Mouse (Mus musculus): ENCODE data around the gene C2. TPM values are rescaled to one million over a fixed set of nuclear protein-coding genes. Genes with fewer than 3 reads are reported as not detected.
"Not testable (repeated sequence)": the region's sequence is repeated elsewhere in the genome, so short reads cannot be mapped to it uniquely, and the experiment has no call there.

Gene C2
- polyA plus RNA-seq, 1 experiment: 31.1 TPM

- 96% methylated on average over 13 of the region's 13 CpGs for WGBS
- DNase-seq (ENCODE audit: low read depth, low spot score): no peak
These were observed 53.2 kb downstream of the C2 start for GRCm38 (mm10) chr17:34844884-34845283.

DNA sequence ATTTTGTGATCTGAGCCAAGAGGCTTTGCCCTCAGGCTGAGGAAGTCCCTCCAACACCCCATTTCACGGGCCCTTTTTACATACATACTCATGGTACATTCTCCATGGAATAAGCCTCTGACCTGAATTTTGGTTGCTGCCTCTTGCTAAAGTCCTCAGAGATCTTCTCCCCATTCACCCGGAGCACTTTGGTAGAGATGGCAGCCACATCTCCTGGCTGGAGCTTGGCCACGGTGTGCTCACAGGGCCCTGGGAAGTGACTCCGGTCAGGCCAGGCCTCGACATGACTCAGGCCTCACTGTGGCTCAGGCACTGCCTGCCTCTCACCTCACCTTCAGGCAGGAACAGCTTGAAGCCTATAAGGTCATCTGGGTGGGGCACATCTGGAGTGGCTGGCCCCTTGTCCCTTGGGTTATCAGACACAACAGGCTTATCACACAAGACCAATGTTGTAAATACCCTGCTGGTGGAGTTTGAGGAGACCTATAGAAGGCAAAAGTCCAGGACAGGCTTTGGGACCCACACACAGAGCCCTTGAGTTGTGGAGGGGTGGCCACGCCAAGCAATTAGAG, 57.2 kb downstream of the C2 start:
- whole genome bisulfite sequencing: 77% methylated on average over 6 of the region's 6 CpGs
- DNase-seq (ENCODE audit: low read depth, low spot score): no peak

DNA sequence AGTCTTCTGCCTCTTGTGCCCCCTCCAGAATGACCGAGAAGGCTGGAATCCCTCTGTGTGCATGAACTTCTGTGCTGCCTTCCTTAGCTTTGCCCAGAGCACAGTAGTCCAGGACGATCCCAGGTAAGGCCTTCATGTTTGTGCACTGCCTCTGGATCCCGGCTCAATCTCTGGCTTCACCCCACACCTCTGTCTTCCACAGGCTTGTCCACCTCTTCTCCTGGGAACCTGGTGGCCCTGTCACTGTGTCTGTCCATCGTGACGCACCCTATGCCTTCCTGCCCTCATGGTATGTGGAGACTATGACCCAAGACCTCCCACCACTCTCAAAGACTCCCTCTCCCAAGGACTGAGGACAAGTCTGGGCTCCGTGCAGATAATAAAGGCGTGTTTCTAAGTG, 59.3 kb downstream of the C2 start:
- no peak for DNase-seq (ENCODE audit: low read depth, low spot score)
- WGBS: 90% methylated on average over 7 of the region's 7 CpGs

- no peak for DNase-seq (ENCODE audit: low read depth, low spot score)
- 25% methylated on average over 43 of the region's 43 CpGs for WGBS
These were observed 60.4 kb downstream of the C2 start for GRCm38 (mm10) chr17:34837464-34838324.

DNA sequence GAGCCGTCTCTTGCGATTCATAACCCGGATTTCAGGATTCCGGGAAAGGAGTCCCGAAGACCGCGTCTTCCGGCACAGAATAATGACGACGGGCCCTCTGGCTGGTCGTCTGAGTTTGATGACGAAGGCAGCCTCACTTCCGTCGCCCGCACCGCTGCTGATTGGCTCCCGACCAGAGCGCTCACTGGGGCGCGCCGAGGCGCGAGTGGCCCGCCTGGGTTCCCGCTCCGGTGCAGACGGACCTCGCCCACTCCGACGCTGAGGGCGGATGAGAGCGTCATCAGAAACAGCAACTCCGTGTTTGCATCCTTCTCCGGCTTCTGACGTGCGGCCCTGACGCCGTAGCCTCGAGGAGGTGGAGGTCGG, 61.2 kb downstream of the C2 start, which contains the start of the genes Stk19 and Dxo:
Stk19 (minus strand) TSS at position 90 of the 366 bp plus-strand sequence.
Dxo (plus strand) TSS at position 164 of the 366 bp plus-strand sequence.
- DNase-seq (ENCODE audit: low read depth, low spot score): peak; percentile 76

DNA sequence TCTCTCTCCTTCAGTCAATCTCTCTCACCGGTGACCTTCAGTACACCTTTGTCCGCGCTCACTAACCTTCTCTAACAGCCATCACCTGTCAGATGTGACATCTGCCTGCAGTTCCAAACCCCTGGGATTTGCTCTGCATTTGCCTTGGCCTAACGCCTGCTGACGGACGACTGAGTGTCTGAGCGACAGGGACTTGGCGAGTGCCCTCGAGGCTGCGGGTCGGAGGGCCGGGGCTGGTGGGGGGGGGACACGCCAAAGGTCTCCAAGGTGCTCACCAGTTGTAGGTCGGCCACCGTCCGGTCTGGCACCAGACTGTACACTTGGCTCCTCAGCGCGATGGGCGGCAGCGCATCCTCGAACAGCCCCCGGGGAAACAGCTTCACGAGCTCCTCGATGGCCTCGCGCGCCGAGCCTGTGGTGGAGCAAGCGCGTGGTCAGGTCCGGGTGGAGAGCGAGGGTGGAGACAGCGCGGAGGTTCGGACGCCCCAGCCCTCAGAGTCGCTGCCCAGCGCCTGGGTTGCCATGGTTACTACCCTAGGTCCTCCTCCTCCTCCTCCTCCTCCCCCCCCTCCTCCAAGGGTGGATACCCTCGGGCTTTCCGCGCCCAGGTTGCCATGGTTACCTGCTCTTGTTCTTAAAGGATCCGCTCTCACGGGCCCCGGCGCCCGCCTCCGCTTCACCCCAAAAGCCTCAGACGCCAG, 61.8 kb downstream of the C2 start:
- WGBS: 3% methylated on average over 48 of the region's 48 CpGs

More for the DNA sequence above, 61.2 kb downstream of the C2 start, which contains the start of the genes Stk19 and Dxo:
- whole genome bisulfite sequencing: under 1% methylated on average over 40 of the region's 40 CpGs

DNA sequence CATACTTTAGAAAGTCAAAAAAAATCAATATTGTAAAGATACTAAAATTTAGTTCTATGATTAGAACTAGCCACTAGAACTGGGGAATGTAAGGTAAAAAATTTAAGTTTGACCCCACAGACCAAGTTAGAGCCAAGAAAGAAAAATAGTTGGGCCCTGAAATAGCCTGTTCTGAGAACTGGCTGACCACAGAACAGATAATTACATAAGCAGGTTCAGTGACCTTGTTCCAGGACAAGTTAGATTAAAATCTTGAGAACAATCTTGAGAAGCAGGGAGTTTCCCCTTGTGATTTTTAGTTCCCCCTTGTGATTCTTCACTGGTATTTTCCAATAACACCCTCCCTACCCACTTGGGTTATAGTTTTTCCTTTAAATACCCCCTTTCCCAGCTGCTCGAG, 67.3 kb downstream of the C2 start:
- WGBS: 93% methylated on average over 1 of the region's 1 CpGs
- DNase-seq (ENCODE audit: low read depth, low spot score): not testable (repeated sequence)

More for the DNA sequence above, 61.8 kb downstream of the C2 start:
- DNase-seq (ENCODE audit: low read depth, low spot score): no peak

DNA sequence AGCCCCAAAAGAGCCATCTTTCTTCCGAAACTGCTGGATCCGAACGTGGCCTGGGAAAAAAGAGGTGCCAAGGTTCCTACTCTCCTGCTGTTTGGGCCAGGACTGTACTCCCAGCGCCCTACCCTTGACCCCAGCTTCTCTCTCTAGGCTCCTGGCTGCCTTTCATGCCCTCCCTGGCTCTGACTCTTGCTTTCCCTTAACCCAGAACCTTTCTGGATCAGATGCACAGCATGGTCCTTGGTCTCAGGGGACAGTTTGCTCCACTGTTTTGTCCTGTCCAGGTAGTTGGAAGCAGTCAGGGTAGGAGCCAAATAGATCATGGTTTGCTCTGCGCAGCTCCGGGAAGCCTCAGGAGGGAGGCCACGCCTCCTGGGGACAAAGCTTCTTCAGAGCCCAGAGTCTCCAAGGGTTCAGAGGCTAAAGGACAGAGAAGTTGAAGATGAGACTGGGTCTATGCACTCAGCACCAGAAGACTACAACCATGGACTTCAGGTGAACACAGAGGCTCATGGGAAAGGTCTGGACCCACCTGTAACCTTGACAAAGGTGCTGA, 83.2 kb downstream of the C2 start:
- no peak for DNase-seq (ENCODE audit: low read depth, low spot score)
- 73% methylated on average over 7 of the region's 7 CpGs for WGBS

DNA sequence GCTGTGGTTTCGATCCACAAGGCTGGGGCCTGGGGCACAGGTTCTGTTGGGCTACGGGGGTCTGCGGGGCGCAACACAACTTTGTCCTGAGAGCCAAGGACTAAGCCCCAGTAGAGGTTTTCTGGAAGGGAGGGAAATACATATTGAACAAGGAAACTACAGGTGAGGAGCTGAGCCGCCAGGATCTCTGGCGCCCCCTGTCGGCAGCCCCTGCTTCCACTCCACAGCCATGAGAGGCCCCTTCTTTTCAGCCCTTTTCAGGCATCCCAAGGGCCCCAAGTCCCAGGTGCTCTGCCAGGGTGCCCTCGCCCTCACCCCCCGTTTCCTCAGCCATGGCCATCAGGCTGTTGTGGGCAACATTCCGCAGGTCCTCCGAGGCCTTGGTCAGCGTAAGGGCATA, 84.3 kb downstream of the C2 start:
- not testable (repeated sequence) for DNase-seq (ENCODE audit: low read depth, low spot score)

More for the DNA sequence above, 84.3 kb downstream of the C2 start:
- WGBS: 65% methylated on average over 12 of the region's 12 CpGs

Other genes starting within 250 kb of the C2 start
- 11.0 and 13.3 TPM in 2 replicates for gene Tnxb, start 227.7 kb downstream of the C2 start, polyA plus RNA-seq (2012; rRNA removed)
- gene C4b, start 154.4 kb downstream of the C2 start, polyA plus RNA-seq (2012; rRNA removed): 32.9 and 44.2 TPM in 2 replicates
- gene Cyp21a1, start 93.7 kb downstream of the C2 start, polyA plus RNA-seq (2012; rRNA removed): 0.05 TPM in 1 of 2 replicates, not detected in the other
- 49.5 and 57.9 TPM in 2 replicates for gene Stk19, start 61.3 kb downstream of the C2 start, polyA plus RNA-seq (2012; rRNA removed)
- gene Dxo, start 61.2 kb downstream of the C2 start, polyA plus RNA-seq (2012; rRNA removed): 75.2 and 76.4 TPM in 2 replicates
- 61.1 and 89.6 TPM in 2 replicates for gene Skiv2l, start 48.1 kb downstream of the C2 start, polyA plus RNA-seq (2012; rRNA removed)
- gene Nelfe, start 47.9 kb downstream of the C2 start, polyA plus RNA-seq (2012; rRNA removed): 31.2 and 33.8 TPM in 2 replicates
- gene Cfb, start 35.7 kb downstream of the C2 start, polyA plus RNA-seq (2012; rRNA removed): 64.4 and 94.3 TPM in 2 replicates
- 4.7 and 5.8 TPM in 2 replicates for gene Zbtb12, start 18.8 kb downstream of the C2 start, polyA plus RNA-seq (2012; rRNA removed)
- gene Gm20547, start 16.2 kb downstream of the C2 start, polyA plus RNA-seq (2012; rRNA removed): not detected in 2 replicates
- gene Ehmt2, start 204 bp upstream of the C2 start, polyA plus RNA-seq (2012; rRNA removed): 151 and 185 TPM in 2 replicates
- gene Slc44a4, start 16.2 kb upstream of the C2 start, polyA plus RNA-seq (2012; rRNA removed): 180 and 226 TPM in 2 replicates
- 64.9 and 118 TPM in 2 replicates for gene Neu1, start 33.0 kb upstream of the C2 start, polyA plus RNA-seq (2012; rRNA removed)
- gene Hspa1b, start 61.0 kb upstream of the C2 start, polyA plus RNA-seq (2012; rRNA removed): 10.5 and 12.0 TPM in 2 replicates
- not detected in 2 replicates for gene Gm20481, start 71.6 kb upstream of the C2 start, polyA plus RNA-seq (2012; rRNA removed)
- 6.4 and 6.6 TPM in 2 replicates for gene Hspa1a, start 73.9 kb upstream of the C2 start, polyA plus RNA-seq (2012; rRNA removed)
- gene Hspa1l, start 74.4 kb upstream of the C2 start, polyA plus RNA-seq (2012; rRNA removed): 0.21 and 0.22 TPM in 2 replicates
- gene Lsm2, start 83.6 kb upstream of the C2 start, polyA plus RNA-seq (2012; rRNA removed): 108 and 113 TPM in 2 replicates
- gene Vars, start 102.7 kb upstream of the C2 start, polyA plus RNA-seq (2012; rRNA removed): 104 and 139 TPM in 2 replicates
- gene Vwa7, start 118.3 kb upstream of the C2 start, polyA plus RNA-seq (2012; rRNA removed): 0.38 and 0.64 TPM in 2 replicates
- gene Sapcd1, start 129.8 kb upstream of the C2 start, polyA plus RNA-seq (2012; rRNA removed): 0.81 and 0.83 TPM in 2 replicates
- gene Msh5, start 148.5 kb upstream of the C2 start, polyA plus RNA-seq (2012; rRNA removed): 2.0 and 3.3 TPM in 2 replicates
- 209 and 263 TPM in 2 replicates for gene Clic1, start 151.7 kb upstream of the C2 start, polyA plus RNA-seq (2012; rRNA removed)
- gene Ddah2, start 160.8 kb upstream of the C2 start, polyA plus RNA-seq (2012; rRNA removed): 12.5 and 14.9 TPM in 2 replicates
- 0.17 and 3.8 TPM in 2 replicates for gene Ly6g6c, start 167.1 kb upstream of the C2 start, polyA plus RNA-seq (2012; rRNA removed)
- gene Mpig6b, start 167.9 kb upstream of the C2 start, polyA plus RNA-seq (2012; rRNA removed): 0.26 and 0.47 TPM in 2 replicates
- 0.38 and 0.73 TPM in 2 replicates for gene Ly6g6e, start 178.6 kb upstream of the C2 start, polyA plus RNA-seq (2012; rRNA removed)
- gene Ly6g6d, start 179.8 kb upstream of the C2 start, polyA plus RNA-seq (2012; rRNA removed): 0.89 and 3.5 TPM in 2 replicates
- gene Ly6g6f, start 187.3 kb upstream of the C2 start, polyA plus RNA-seq (2012; rRNA removed): 1.6 and 2.6 TPM in 2 replicates
- gene Abhd16a, start 191.0 kb upstream of the C2 start, polyA plus RNA-seq (2012; rRNA removed): 71.9 and 115 TPM in 2 replicates
- 0.81 TPM in 1 of 2 replicates, not detected in the other for gene Ly6g5c, start 210.0 kb upstream of the C2 start, polyA plus RNA-seq (2012; rRNA removed)
- 2.2 and 3.0 TPM in 2 replicates for gene Ly6g5b, start 217.2 kb upstream of the C2 start, polyA plus RNA-seq (2012; rRNA removed)
- gene Gpank1, start 223.2 kb upstream of the C2 start, polyA plus RNA-seq (2012; rRNA removed): 18.4 and 19.4 TPM in 2 replicates
- gene Csnk2b, start 223.8 kb upstream of the C2 start, polyA plus RNA-seq (2012; rRNA removed): 358 and 375 TPM in 2 replicates
- gene D17H6S53E, start 228.1 kb upstream of the C2 start, polyA plus RNA-seq (2012; rRNA removed): 11.7 and 17.5 TPM in 2 replicates
- gene Apom, start 233.8 kb upstream of the C2 start, polyA plus RNA-seq (2012; rRNA removed): 0.26 TPM in 1 of 2 replicates, not detected in the other
- gene Bag6, start 236.9 kb upstream of the C2 start, polyA plus RNA-seq (2012; rRNA removed): 103 and 147 TPM in 2 replicates